Mouse (Mus musculus): ENCODE data around the gene Sacm1l. TPM values are rescaled to one million over a fixed set of nuclear protein-coding genes. Genes with fewer than 3 reads are reported as not detected.

Sacm1l gene
- polyA plus RNA-seq, 1 experiment from 2014 or later, result 44.0 TPM

DNA sequence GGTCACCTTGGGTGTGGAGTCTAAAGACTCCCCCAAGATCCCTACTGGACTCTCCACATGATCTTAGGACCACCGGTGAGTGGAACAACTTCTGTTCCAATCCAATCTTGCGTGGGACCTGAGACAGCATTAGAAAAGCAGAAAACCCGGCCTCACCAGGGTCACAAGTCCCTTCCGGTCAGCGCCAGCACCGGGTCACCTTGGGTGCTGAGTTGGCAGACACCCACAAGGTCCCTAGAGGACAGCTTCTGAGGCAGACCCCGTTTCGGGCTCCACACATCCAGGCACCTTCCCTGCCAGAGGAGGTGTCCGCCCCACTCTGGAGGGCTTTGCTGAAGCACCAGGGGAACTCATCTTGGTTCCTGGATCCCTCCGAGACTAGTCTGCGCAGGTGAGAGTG, 96.3 kb downstream of the Sacm1l start:
- no peak overlapping the region for H3K27ac ChIP-seq (replicated peaks)
- no peak for DNase-seq (ENCODE audit: low spot score)
- H3K9me3 ChIP-seq (replicated peaks), result no peaks in the 10 kb centered on the region
- 92% methylated on average over 11 of the region's 11 CpGs for WGBS
- no peaks in the 10 kb centered on the region for H3K4me1 ChIP-seq
- no peaks in the 10 kb centered on the region for H3K36me3 ChIP-seq
- H3K27me3 ChIP-seq (ENCODE audit: low read depth, poor library complexity, severe bottlenecking), result no peaks in the 10 kb centered on the region
- H3K4me3 ChIP-seq, result no peak overlapping the region

GRCm38 (mm10) chr9:123631666-123632065, 102.1 kb downstream of the Sacm1l start:
- no peaks in the 10 kb centered on the region for H3K4me1 ChIP-seq
- no peak for DNase-seq (ENCODE audit: low spot score)
- H3K9me3 ChIP-seq (replicated peaks), result no peaks in the 10 kb centered on the region
- H3K27ac ChIP-seq (replicated peaks), result no peak overlapping the region
- no peaks in the 10 kb centered on the region for H3K36me3 ChIP-seq
- no peak overlapping the region for H3K4me3 ChIP-seq
- WGBS, result 91% methylated on average over 3 of the region's 3 CpGs
- no peaks in the 10 kb centered on the region for H3K27me3 ChIP-seq (ENCODE audit: low read depth, poor library complexity, severe bottlenecking)

GRCm38 (mm10) chr9:123632281-123632680, 102.7 kb downstream of the Sacm1l start, which contains the start of gene Slc6a20b:
TSS of gene Slc6a20b (minus strand) at chr9:123632565.
- Histone ChIP-seq H3K27me3 (ENCODE audit: low read depth, poor library complexity, severe bottlenecking) (no peaks in the 10 kb centered on the region), H3K9me3 (replicated peaks) (no peaks in the 10 kb centered on the region), H3K27ac (replicated peaks) (no peak within 1 kb of the TSS), H3K4me3 (no peak within 1 kb of the TSS), H3K4me1 (no peaks in the 10 kb centered on the region), H3K36me3 (no peaks in the 10 kb centered on the region)
- no peak for DNase-seq (ENCODE audit: low spot score)
- WGBS, result 88% methylated on average over 6 of the region's 6 CpGs

GRCm38 (mm10) chr9:123632993-123633392, 103.4 kb downstream of the Sacm1l start:
- Histone ChIP-seq H3K27ac (replicated peaks) (no peak overlapping the region), H3K36me3 (no peaks in the 10 kb centered on the region), H3K27me3 (ENCODE audit: low read depth, poor library complexity, severe bottlenecking) (no peaks in the 10 kb centered on the region), H3K4me3 (no peak overlapping the region), H3K4me1 (no peaks in the 10 kb centered on the region), H3K9me3 (replicated peaks) (no peaks in the 10 kb centered on the region)
- DNase-seq (ENCODE audit: low spot score), result no peak
- 98% methylated on average over 3 of the region's 3 CpGs for WGBS

DNA sequence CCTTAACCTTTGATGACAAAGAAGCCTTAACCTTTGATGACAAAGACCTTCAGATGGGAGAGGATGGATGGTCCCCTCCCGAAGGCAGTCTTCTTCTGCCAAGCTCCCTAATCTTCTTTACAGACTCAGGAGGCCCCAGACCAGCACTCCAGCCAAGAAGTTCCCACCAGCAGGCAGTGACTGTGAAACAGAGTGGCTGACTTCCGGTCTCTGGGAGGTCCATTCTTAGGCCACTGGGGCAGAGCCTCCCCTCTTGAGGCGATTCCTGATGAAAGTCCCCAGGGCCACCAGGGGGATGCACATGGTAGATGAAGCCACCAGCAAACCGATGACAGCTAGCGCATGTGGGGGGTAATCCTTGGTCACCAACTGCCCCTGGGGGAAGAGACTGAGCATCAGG, 107.2 kb downstream of the Sacm1l start:
- Histone ChIP-seq H3K36me3 (no peaks in the 10 kb centered on the region), H3K4me1 (no peaks in the 10 kb centered on the region), H3K27me3 (ENCODE audit: low read depth, poor library complexity, severe bottlenecking) (no peaks in the 10 kb centered on the region), H3K9me3 (replicated peaks) (no peaks in the 10 kb centered on the region), H3K4me3 (no peak overlapping the region), H3K27ac (replicated peaks) (no peak overlapping the region)
- DNase-seq (ENCODE audit: low spot score), result no peak
- WGBS, result 74% methylated on average over 5 of the region's 5 CpGs

GRCm38 (mm10) chr9:123638231-123638630, 108.7 kb downstream of the Sacm1l start:
- no peak overlapping the region for H3K4me3 ChIP-seq
- DNase-seq (ENCODE audit: low spot score), result no peak
- H3K36me3 ChIP-seq, result no peaks in the 10 kb centered on the region
- no peaks in the 10 kb centered on the region for H3K4me1 ChIP-seq
- no peaks in the 10 kb centered on the region for H3K9me3 ChIP-seq (replicated peaks)
- no peaks in the 10 kb centered on the region for H3K27me3 ChIP-seq (ENCODE audit: low read depth, poor library complexity, severe bottlenecking)
- no peak overlapping the region for H3K27ac ChIP-seq (replicated peaks)

- Histone ChIP-seq H3K36me3 (no peaks in the 10 kb centered on the region), H3K27ac (replicated peaks) (no peak overlapping the region), H3K4me3 (no peak overlapping the region), H3K9me3 (replicated peaks) (no peaks in the 10 kb centered on the region), H3K27me3 (ENCODE audit: low read depth, poor library complexity, severe bottlenecking) (no peaks in the 10 kb centered on the region), H3K4me1 (no peaks in the 10 kb centered on the region)
- WGBS, result 81% methylated on average over 1 of the region's 1 CpGs
- peak; percentile 19 for DNase-seq (ENCODE audit: low spot score)
These were observed 109.1 kb downstream of the Sacm1l start for GRCm38 (mm10) chr9:123638668-123639089.

GRCm38 (mm10) chr9:123640106-123640505, 110.5 kb downstream of the Sacm1l start:
- no peaks in the 10 kb centered on the region for H3K36me3 ChIP-seq
- H3K4me3 ChIP-seq, result no peak overlapping the region
- no peak for DNase-seq (ENCODE audit: low spot score)
- H3K4me1 ChIP-seq, result no peaks in the 10 kb centered on the region
- H3K27ac ChIP-seq (replicated peaks), result no peak overlapping the region
- no peaks in the 10 kb centered on the region for H3K27me3 ChIP-seq (ENCODE audit: low read depth, poor library complexity, severe bottlenecking)
- WGBS, result 72% methylated on average over 1 of the region's 1 CpGs
- no peaks in the 10 kb centered on the region for H3K9me3 ChIP-seq (replicated peaks)

Other genes starting within 250 kb of the Sacm1l start
- 584 and 607 TPM in 2 replicates for gene Lars2, start 162.8 kb upstream of the Sacm1l start, polyA plus RNA-seq (2016; fragmentation: Nextera tagmentation; extraction: Ambion mirVana)
- 50.1 and 51.6 TPM in 2 replicates for gene Limd1, start 51.1 kb upstream of the Sacm1l start, polyA plus RNA-seq (2016; fragmentation: Nextera tagmentation; extraction: Ambion mirVana)
- gene Slc6a20b, start 102.8 kb downstream of the Sacm1l start, polyA plus RNA-seq (2016; fragmentation: Nextera tagmentation; extraction: Ambion mirVana), result 0.20 and 0.30 TPM in 2 replicates
- 0.26 and 0.40 TPM in 2 replicates for gene Ccr9, start 148.7 kb downstream of the Sacm1l start, polyA plus RNA-seq (2016; fragmentation: Nextera tagmentation; extraction: Ambion mirVana)
- gene Slc6a20a, start 149.1 kb downstream of the Sacm1l start, polyA plus RNA-seq (2016; fragmentation: Nextera tagmentation; extraction: Ambion mirVana), result 2.7 and 3.5 TPM in 2 replicates
- gene Lztfl1, start 187.9 kb downstream of the Sacm1l start, polyA plus RNA-seq (2016; fragmentation: Nextera tagmentation; extraction: Ambion mirVana), result 40.2 and 43.9 TPM in 2 replicates

All from midbrain, embryonic 10.5 days (tissue).